Mouse (Mus musculus): ENCODE measurements around the gene Sgta. TPM values are rescaled to one million over a fixed set of nuclear protein-coding genes. Genes with fewer than 3 reads are reported as not detected.

Sgta gene
- total RNA-seq, 2 experiments from 2014 or later, result 190 to 191 TPM

DNA sequence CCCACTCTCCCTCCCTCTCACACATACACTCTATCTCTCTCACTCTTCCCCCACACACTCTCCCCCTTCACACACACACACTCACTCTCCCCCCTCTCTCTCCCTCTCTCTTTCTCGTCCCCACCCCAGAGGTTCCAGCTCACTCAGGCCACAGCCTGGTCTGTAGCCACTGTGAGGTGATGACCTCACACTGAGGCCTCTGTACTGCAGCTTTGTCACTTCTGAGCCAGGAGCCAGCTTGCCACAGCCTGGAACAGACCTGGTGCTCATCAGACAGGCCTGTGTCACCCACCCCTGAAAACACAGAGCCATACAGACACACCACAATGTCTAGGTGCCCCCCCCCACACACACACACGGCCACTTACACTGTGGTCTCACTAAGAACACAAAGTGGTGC, 39.8 kb downstream of the Sgta start:
- DNase-seq, result no peak

DNA sequence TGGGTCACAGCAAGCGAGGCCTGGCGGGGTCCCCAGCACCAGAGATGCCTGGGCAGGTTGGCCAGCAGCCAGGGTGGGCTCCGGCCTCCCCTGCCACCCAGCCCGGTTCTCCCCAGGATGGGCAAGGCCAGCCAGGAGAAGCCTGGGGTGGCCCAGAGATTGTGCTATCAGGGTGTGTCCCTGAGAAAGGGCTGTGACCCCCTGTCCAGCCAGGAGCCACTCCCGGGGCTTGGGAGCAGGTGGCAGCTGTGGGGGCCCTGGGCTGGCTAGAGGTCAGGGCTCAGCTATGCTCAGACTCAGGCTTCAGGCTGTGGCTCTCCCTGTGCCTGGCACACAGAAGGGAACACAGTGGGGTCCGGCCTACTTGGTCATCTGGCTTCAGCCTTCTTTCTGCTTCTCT, 40.3 kb downstream of the Sgta start:
- DNase-seq, result no peak

DNA sequence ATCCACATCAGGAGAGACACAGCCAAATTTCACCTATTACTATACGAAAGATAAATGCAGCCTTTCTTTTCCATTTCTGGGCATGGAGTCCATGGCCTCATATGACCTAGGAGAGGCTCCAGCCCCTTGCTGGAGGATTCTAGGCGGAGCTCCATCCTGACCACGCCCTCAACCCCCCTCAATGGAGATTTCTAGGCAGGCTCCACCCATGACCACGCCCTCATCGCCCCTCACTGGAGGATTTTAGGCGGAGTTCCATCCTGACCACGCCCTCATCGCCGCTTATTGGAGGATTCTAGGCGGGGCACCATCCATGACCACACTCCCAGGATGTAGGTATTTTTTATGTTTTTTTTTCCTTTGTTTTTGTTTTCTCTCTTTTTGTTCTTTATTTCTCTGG, 41.7 kb downstream of the Sgta start:
- DNase-seq, result no peak

DNA sequence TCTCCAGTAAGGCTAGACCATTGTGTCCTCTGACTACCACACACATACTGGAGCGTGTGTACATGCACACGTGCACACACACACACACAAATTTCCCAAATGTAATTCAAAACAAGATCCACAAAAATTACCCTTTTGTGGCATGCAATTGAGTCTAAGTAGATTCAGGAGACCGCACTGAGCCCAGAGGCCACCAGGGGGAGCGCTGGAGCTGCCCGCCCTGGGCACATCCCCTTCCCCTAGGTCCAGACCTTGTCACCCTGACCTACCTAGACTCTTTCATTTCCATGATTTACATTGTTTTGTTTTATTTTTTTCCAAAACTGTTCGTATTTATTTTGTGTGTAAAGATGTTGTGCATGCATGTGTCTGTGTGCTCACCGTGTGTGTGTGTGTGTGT, 43.3 kb downstream of the Sgta start:
- peak; percentile 85 for DNase-seq

DNA sequence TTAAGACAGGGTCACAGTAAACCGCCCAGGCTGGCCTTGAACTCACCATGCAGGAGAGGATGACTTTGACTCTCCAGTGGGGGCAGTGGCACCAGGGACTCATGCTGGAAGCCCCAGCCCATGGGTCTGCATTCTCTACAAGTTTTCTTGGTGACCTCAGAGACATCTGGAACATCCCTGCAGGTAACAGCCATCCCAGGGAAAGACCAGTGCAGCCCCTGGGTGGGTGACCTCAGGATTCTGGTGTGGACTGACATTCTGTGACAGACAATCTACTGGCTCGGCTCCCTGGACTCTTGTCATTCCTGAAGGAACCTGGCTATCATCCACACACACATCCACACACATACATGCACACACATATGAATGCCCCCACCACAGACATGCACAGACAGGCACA, 44.3 kb downstream of the Sgta start:
- no peak for DNase-seq

DNA sequence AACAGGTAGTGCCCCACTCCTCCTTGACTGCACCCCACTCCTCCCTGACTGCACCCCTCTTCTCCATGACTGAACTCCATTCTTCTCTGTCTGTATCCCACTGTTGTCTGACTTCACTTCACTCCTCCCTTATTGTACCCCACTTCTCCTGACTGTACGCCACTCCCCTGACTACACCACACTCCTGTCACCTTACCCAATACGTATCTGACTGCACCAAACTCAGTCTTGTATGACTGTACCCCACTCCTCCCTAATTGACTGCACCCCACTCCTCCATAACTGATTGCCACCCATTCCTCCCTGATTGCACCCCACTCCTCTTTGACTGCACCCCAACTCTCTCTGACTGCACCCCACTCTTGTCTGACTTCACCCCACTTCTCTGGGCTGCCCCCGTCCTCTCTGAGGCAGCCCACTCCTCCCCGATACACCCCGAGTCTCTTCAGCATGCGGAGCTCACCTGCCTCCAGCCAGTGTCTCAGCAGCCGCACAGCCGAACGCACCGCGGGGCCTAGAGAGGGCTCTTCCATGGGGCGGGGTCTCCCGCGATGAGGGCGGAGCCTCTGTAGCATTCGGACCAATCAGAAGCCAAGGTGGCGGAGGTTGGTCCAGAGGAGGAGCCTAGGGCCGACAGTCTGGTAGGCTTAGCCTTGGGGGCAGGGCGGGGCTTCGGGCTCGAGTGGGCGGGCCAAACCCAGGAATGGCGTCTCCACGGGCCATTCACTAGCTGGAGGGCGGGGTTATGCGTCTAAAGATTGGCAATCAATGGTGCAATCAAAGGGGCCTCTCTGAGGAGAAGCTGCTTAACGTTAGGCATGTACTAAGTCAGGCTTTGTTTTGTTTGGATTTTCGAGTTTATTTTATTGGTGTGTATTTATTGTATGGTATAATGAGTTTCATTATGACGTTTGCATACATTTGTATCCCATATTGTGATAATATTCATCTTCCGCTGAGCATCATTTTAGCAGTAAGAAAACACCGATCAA, 45.3 kb downstream of the Sgta start, which contains the start of gene Gng7:
Gng7 (minus strand) TSS at position 553 of the 992 bp plus-strand sequence.
- DNase-seq, result peak; percentile 98

DNA sequence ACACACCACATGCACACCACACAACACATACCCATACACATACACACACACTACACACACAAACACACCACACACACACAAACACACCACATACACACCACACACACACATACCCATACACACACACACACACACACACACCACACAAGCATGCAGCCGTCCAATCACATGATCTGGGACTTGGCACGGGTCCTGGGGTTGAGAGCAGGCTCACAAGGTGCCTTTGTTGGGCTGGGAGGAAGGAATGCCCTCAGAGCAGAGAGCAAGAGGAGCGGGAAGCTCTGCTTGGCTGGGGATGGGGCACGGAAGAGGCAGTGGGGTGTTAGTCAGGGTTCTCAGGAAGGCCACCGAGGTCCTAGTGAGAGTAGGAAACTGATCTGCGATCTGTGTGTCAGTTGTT, 49.1 kb downstream of the Sgta start:
- no peak for DNase-seq

DNA sequence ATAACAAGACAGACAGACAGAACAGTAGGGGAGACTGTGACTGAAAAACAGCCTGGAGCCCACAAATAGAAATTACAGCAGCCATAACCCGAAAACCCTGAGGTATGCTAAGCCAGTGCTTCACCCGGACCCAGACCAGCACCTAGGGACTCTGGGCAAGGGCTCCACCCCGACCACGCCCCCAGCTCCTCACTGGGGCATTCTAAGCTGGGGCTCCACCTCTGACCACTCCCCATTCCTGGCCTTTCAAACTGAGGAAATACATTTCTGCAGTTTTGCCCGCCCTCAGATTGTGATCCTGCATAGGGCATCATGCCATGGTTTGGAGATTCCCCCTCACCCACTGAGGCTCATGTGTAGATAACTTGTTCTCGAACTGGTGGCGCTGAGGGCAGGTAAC, 52.7 kb downstream of the Sgta start:
- DNase-seq, result peak; percentile 49

DNA sequence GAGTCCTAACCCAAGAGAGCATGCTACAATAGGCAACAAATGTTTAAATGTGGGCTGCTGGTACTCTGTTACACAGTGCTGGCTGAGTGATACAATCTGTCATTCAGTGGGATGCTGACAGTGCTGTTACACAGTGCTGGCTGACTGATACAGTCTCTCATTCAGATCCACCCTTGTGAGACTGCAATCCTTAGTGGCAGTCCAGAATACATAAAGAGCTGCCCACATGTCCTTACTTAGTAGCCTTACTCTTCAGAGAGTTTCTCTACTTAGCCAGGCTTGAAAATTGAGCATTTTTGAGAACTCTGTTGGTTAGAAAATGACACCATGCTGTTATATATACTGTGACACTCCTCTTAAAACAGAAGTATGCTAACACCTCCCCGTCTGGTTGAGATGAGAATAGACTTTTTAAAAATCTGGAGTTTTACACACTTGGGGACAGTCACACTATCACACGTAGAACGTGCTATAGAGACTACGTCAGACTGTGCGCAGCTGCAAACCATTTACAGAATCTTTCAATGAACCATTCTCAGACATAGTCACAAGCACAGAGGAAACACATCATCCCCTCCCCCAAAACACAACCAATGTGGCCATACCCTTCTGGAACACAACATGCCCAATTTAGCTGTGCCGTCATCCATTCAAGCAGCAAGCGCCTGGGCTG, 53.8 kb downstream of the Sgta start:
- DNase-seq, result no peak

DNA sequence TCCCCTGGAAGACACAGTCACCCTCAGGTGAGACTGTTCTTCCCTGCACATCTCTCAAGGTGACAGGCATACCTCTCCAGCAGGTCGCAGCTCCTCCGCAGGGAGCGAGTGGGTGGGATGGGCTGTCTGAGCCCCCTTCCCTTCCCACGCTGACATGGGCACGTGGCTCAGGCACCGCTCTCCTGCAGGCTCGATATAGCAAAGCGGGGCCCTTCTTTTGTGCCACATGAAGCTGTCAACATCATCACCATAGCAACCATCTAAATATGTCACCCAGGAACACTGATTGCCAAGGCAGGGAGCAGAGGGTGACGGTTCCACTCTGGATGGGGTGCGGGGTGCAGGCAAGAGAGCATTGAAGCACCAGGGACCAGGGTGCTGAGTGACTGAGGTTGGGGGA, 58.8 kb downstream of the Sgta start:
- no peak for DNase-seq

DNA sequence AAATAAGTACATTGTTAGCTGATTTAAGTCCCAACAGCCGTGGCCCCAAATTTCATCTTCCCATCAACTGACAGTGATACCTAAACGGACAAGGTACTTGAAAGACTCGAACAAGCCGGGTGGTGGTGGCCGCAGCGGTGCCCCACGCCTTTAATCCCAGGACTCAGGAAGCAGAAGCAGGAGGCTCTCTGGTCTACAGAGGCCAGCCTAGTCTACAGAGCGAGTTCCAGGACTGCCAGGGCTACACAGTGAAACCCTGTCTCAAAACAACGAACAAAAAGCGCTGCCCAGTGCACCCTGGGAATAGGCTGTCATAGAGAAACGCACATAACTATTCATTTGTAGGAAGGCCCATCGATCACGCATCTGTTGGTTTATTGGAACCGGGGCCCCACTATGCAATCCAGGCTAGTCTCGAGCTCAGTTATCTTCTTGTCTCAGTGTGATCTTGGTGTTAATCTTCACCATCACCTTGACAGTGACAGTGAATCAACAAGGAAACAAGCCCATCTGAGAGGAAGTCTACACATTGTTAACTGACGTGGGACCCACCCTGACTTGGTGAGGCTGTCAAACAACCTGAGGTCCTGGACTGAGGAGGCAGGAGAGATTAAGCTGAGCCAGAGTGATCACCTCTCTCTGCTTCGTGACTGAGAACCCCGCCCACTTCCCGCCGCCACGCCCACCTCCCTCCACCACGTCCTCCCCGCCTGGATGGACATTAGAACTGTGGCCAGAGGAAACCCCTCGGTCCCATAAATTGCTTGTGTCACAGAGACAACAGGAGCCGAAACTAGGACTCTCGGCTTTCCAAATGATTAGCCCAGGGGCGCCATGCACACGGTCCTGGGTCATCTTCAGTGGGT, 59.6 kb downstream of the Sgta start:
- DNase-seq, result no peak

DNA sequence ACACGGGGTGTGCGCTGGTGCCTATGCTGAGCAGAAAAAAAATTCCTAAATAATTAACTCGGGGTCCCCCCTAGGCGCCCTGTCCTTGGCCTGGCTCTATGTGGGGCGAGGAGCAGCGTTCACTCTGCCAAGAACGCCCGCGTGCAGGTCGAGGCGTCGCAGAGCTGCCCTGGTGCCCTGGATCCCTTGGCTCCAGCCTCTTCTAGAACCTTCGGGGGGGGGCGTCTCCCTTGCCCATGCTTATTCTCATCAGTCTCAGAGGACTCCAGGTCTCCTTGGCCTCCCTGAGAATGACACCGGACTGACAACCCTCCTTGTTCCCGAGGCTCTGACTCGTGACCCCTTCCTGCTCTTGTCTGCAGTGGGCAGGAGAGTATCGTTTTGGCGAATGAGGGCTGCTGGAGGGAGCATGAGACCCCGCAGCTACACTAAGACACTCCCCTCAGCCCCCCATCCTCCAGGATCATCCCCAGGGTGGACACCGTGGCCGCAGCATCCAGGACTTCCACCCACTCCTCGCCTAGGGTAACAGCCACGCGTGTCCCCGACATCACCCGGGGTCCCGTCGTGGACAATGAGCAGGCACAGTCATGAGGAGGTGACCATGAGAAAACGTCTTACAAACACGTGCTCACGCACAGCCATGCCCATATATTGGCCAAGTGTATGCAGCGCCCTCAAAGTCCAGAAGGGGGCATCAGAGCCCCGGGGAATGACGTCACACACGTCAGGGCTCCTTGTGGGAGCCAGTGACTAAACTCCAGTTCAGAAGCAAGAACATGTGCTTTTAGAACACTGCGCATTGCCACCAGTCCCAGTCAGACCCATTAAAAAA, 60.4 kb downstream of the Sgta start:
- peak; percentile 92 for DNase-seq

DNA sequence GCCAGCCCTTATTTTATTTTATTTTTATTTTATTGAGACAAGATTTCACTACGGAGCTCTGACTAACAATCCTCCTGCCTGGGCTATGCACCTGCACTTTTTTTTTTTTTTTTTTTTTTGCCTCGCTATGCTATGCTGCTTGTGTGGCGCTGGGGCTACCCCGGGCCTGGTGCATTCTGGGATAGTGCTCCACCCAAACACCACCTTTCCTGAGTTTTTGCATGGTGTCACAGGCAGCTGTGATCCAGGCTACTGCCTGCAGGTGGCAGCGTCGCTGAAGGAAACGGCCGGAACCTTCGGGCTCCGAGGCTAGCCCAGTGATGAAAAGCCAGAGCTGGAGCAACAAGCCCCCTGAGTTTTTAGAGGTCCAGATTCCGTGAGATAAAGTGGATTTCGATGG, 61.2 kb downstream of the Sgta start:
- peak; percentile 69 for DNase-seq

DNA sequence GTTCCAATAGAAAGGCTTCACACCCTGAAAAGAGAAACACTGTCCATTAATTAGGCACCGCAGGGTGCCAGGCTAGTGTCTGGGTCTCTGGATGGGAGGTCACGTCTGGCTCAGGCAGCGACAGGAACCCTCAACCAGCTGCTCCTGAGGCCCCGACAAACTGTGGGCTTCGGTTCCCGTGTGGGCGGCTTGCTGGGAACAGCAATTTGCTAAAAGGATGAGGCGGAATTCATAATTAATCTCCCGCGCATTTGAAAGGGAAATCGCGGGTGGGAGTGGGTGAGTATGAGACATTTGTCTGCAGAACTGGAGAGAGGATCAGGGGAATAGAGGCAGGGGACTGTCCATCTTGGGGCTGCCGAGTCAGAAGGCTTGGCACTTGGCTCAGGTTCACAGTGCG, 62.0 kb downstream of the Sgta start:
- no peak for DNase-seq

DNA sequence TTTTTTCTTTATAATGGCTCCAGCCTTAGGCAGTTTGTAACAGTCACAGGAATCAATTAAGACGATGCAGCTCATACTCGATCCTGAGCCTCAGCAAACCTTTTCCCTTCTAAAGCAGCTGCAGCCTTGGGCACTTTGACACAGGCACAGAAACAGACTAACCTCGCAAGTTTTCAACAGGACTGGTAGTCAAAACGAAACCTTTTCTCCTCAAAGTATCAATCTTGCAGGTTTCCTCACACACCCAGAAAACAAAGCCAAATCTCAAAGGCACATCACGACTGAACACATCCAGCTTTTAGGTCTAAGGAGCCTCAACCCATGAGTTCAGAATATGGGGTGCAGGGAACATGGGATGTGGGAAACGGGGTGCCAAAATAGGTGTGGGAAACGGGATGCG, 62.6 kb downstream of the Sgta start:
- no peak for DNase-seq

DNA sequence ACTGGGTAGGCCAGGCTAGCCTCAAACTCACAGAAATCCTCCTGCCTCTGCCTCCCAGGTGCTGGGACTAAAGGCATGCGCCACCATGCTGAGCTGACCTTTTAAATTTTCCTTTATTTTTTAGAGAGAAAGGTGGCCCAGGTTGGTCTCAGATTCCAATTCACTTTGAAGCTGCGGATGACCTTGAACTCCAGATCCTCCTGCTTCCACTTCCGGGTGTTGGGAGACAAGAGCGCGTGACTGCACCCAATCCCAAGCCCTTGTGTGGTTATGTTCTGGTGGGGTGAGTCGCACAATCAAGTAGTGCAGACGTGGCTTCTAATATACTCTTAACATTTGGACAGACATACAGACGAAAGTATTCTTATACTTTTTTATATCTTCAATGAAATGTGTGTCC, 63.5 kb downstream of the Sgta start:
- no peak for DNase-seq

DNA sequence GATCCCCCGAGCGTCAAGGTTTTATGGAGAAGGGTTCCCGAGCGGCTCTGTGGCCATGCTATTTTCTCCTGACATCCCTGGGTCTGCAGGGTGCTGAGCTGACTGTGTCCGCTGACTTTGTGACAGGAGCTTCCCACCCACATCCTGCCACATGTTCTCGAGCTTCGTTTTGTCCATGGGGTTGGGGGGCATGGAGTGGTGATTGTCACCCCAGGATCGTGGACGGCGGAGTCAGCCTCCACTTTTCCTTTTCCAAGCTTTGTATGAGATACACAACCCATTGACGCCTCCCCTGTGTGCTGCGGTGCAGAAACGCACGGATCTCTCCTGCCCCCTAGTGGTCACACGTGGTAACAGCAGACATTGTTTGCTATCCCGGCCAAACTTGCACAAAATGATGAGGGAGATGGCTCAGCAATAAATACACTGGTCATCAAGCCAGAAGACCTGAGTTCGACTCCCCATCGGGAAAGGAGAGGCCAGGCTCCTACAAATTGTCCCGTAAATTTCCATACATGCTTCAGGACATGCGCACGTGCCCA, 64.8 kb downstream of the Sgta start:
- DNase-seq, result peak; percentile 90

DNA sequence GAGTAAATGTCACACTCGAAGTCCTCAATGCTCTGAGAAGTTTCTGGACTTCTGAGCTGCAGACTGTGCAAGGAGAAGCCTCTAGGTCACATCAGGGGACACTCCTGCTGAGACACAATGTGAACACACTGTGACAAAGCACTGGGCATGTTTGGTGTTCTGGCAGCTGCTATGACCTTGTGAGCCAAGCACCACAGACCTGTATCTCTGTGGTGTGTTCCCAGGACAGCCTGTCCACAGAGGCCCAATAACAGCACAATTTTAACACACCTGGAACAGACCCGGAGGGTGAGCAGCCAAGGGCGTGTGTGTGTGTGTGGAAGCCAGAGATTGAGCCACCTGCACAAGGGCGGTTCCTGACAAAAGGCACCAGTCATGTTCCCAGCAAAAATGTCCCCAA, 65.4 kb downstream of the Sgta start:
- no peak for DNase-seq
